Mouse (Mus musculus) R1 (cell line): ENCODE data around the gene Fgfr1op2.
"Not testable (repeated sequence)": the region's sequence is repeated elsewhere in the genome, so short reads cannot be mapped to it uniquely, and the experiment has no call there.

Source experiments
- DNase-seq: peaks from one replicate; pipeline ENCODE4 v3.0.0-alpha.2; 2018; ENCODE audit warnings: low read depth, low spot score

The Fgfr1op2 gene

GRCm38 (mm10) chr6:146576903-146577302, at the start of gene Fgfr1op2:
Gene Fgfr1op2, plus strand, starts transcription at chr6:146577203.
- no peak for DNase-seq

GRCm38 (mm10) chr6:146527537-146527936, 49.5 kb upstream of the Fgfr1op2 start:
- DNase-seq = no peak

- no peak for DNase-seq
These were observed 46.6 kb upstream of the Fgfr1op2 start for GRCm38 (mm10) chr6:146530363-146530762.

- no peak for DNase-seq
These were observed 46.2 kb upstream of the Fgfr1op2 start for GRCm38 (mm10) chr6:146530769-146531168.

GRCm38 (mm10) chr6:146533146-146533545, 43.9 kb upstream of the Fgfr1op2 start:
- no peak for DNase-seq

GRCm38 (mm10) chr6:146535501-146535900, 41.5 kb upstream of the Fgfr1op2 start:
- DNase-seq = no peak

GRCm38 (mm10) chr6:146537111-146537510, 39.9 kb upstream of the Fgfr1op2 start:
- no peak for DNase-seq

GRCm38 (mm10) chr6:146538071-146538470, 38.9 kb upstream of the Fgfr1op2 start:
- DNase-seq = no peak

GRCm38 (mm10) chr6:146538661-146539060, 38.3 kb upstream of the Fgfr1op2 start:
- no peak for DNase-seq

GRCm38 (mm10) chr6:146540386-146540785, 36.6 kb upstream of the Fgfr1op2 start:
- no peak for DNase-seq

GRCm38 (mm10) chr6:146544622-146545021, 32.4 kb upstream of the Fgfr1op2 start:
- peak; percentile 12 for DNase-seq

GRCm38 (mm10) chr6:146545289-146545865, 31.6 kb upstream of the Fgfr1op2 start:
- no peak for DNase-seq

- no peak for DNase-seq
These were observed 26.6 kb upstream of the Fgfr1op2 start for GRCm38 (mm10) chr6:146550421-146550820.

GRCm38 (mm10) chr6:146551326-146551725, 25.7 kb upstream of the Fgfr1op2 start:
- DNase-seq = no peak

- DNase-seq = not testable (repeated sequence)
These were observed 14.5 kb upstream of the Fgfr1op2 start for GRCm38 (mm10) chr6:146562461-146562860.

- no peak for DNase-seq
These were observed 4.9 kb upstream of the Fgfr1op2 start for GRCm38 (mm10) chr6:146572073-146572472.

GRCm38 (mm10) chr6:146577310-146578109, 507 bp downstream of the Fgfr1op2 start, which contains the start of gene Ints13:
Gene Ints13, minus strand, starts transcription at chr6:146577835.
- DNase-seq = peak; percentile 98

- peak; percentile 77 for DNase-seq
These were observed 1.1 kb downstream of the Fgfr1op2 start for GRCm38 (mm10) chr6:146578111-146578531.

GRCm38 (mm10) chr6:146578586-146578985, 1.6 kb downstream of the Fgfr1op2 start:
- DNase-seq = no peak

GRCm38 (mm10) chr6:146580381-146580926, 3.5 kb downstream of the Fgfr1op2 start:
- no peak for DNase-seq

- DNase-seq = no peak
These were observed 6.5 kb downstream of the Fgfr1op2 start for GRCm38 (mm10) chr6:146583366-146584046.

GRCm38 (mm10) chr6:146585134-146585533, 8.1 kb downstream of the Fgfr1op2 start:
- peak; percentile 16 for DNase-seq
